Mouse (Mus musculus): ENCODE measurements around the gene 4921501E09Rik.

DNA sequence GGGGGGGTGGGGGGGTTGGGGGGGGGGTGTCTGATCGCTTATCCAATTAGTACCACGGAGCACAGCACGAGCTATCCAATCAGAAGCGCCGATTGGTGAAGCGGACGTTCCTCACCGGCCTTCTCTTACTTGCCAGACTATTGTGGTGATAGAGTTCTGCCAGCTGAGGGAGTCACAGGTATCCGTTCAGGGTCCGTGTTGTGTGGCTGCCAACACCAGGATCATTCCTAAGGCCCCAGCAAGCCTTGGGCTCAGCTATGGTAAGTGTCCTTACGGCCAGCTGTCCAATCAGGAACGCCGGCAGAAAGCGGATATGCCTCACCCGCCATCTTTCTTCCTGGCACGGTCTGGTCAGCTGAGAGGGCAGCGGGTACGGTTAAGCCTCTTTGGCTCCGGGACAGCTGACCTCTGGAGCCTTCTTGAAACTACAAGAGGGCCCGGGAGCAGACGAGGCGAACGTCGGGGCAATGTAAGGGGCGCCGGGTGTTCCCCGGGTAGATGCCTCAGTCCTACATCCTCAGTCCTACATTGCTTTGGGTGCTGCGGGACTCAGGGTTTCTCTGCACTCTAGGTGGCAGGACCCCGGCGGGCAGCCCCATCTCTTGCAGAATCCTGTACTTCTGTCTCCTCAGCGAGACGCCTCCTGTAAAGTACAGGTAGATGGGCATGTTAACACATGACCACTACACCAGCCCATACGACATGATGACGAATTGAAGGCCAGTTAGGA, 21.5 kb upstream of the 4921501E09Rik start, which contains the start of gene Zfp563:
- TF ChIP-seq GATA1 (IDR thresholded peaks at IDR 0.05; ENCODE audit: borderline replicate concordance, low read length) (no peak), FLI1 (IDR thresholded peaks at IDR 0.05; ENCODE audit: low read length) (no peak)

Measured in megakaryocyte, embryonic 14.5 days (primary cell).